ENCODE assay signal across 21 mouse cellular contexts in genomic region chr1:20691336-20691735, GRCm38 (mm10). TPM values are rescaled to one million over a fixed set of nuclear protein-coding genes. Genes with fewer than 3 reads are reported as not detected.
"Had no signal": no experiment of that assay in that cellular context is flagged by ENCODE, and none has a peak within 500 bp of the region (broad histone marks: within the 10 kb centered on the region; RNA-seq: fewer than 3 reads in every experiment).

No protein-coding gene starts in this region.

- DNase-seq: kidney, adult 2 months; kidney, postnatal 25 days; lung, embryonic 14.5 days; lung, postnatal 10 days; lung, postnatal 4 days; thymus, adult 2 months; thymus, postnatal 25 days had no signal

- H3K36me3 ChIP-seq: liver, embryonic 15.5 days; midbrain, embryonic 10.5 days; neural tube, embryonic 15.5 days had no signal

- H3K27me3 ChIP-seq: liver, embryonic 15.5 days; neural tube, embryonic 15.5 days had no signal

- H3K4me3 ChIP-seq: left cerebral cortex, adult 2 months; liver, embryonic 15.5 days; midbrain, embryonic 10.5 days; neural tube, embryonic 15.5 days had no signal

- H3K27ac ChIP-seq: left cerebral cortex, adult 2 months; liver, embryonic 15.5 days; midbrain, embryonic 10.5 days; neural tube, embryonic 15.5 days; stomach, postnatal 0 days had no signal

RNA-seq across cellular contexts. Expression of gene Il17a, which starts 39.4 kb away (rescaled TPM):
- total RNA-seq: layer of hippocampus, postnatal 25 days; left cerebral cortex, adult 2 months; left cerebral cortex, postnatal 14 days; megakaryocyte, adult 5-6 weeks; midbrain, postnatal 0 days had no signal
- polyA plus RNA-seq: intestine, embryonic 16.5 days; kidney, adult 2 months; kidney, embryonic 16.5 days; limb, embryonic 11.5 days; liver, embryonic 11.5 days; liver, embryonic 15.5 days; lung, embryonic 14.5 days; midbrain, embryonic 10.5 days; midbrain, postnatal 0 days; neural tube, embryonic 11.5 days; neural tube, embryonic 15.5 days; stomach, postnatal 0 days had no signal
